Mouse (Mus musculus): ENCODE measurements around the gene Smyd3.

DNA sequence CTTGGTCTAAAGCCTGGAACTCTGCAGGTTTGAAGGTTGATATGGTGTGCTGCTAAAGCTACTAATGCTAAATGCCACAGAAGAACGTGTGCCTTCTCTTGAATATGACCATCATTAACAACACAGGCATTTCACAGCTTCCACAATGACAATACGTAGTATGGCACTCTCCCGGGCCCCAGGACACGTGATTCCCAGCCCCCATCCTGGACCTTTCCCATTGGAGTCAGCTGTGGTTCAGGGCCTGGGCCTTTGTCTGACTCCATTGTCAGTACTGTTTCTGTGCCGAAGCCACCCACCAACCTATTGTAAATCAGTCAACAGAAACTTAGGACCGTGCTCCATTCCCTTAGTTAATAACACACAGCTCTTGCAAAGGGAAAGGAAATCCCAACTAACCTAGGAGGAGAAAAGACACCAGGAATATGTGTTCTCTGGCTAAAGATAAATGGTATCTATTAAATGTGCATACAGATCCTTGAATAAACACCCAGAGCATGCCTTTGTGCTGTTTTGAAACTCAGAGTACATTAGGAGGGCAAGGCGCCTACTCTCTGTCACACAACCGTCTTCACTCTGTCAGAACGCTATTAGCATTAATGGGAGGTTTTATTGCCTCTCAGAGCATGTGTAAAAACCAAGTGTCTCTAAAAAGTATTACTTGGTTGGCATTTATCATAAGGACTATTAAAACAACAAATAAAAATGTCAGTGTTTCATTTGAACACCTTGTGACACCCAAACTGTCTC, 397.4 kb downstream of the Smyd3 start:
- TF ChIP-seq CTCF (IDR thresholded peaks at IDR 0.05) = no peak
- no peak for TF ChIP-seq POLR2A (IDR thresholded peaks at IDR 0.05; ENCODE audit: insufficient read depth, low read depth, low read length)
- no peak for TF ChIP-seq EP300 (IDR thresholded peaks at IDR 0.05; ENCODE audit: insufficient read depth, low read depth, low read length)
